Mouse (Mus musculus) gastrocnemius, postnatal 14 days (tissue): ENCODE measurements at regions not wholly inside any gene's neighbourhood (a gene's known extent, or its start where the extent isn't known, plus 50 kb on each side); places are given as distances from the start of the nearest gene placed in this dataset.
A peak's percentile ranks its signal among the peaks of the same experiment; 100 is the strongest.

Experiments used
- DNase-seq: peaks from one replicate; pipeline ENCODE4 v3.0.0; 2021; ENCODE audit warnings: mixed read lengths
- intact Hi-C: fragments of 180-260 bp; cut with DNase I; formaldehyde crosslinking; loops from one replicate; pipeline ENCODE4 v1.15.1; 2025; ENCODE audit warnings: low total_unique reads

GRCm38 (mm10) chr13:44108695-44109094 is 324.1 kb downstream of the Cd83 start:
- intact Hi-C loops, result no loop called here
- no peak for DNase-seq

GRCm38 (mm10) chr13:44113043-44113442 is 328.5 kb downstream of the Cd83 start:
- intact Hi-C loops, result no loop called here
- DNase-seq, result no peak

GRCm38 (mm10) chr13:44114856-44115255 is 330.3 kb downstream of the Cd83 start:
- no peak for DNase-seq
- intact Hi-C loops, result no loop called here

GRCm38 (mm10) chr13:44117841-44118240 is 333.3 kb downstream of the Cd83 start:
- intact Hi-C loops, result no loop called here

GRCm38 (mm10) chr13:44118846-44119245 is 334.3 kb downstream of the Cd83 start:
- intact Hi-C loops, result no loop called here
- DNase-seq, result no peak

More at GRCm38 (mm10) chr13:44117841-44118240, 333.3 kb downstream of the Cd83 start:
- no peak for DNase-seq

- DNase-seq, result no peak
- intact Hi-C loops, result no loop called here
These were observed 336.7 kb downstream of the Cd83 start for GRCm38 (mm10) chr13:44121241-44121671.

- intact Hi-C loops, result no loop called here
- DNase-seq, result no peak
These were observed 337.4 kb downstream of the Cd83 start for GRCm38 (mm10) chr13:44121932-44122331.

GRCm38 (mm10) chr13:44126198-44126597 is 341.6 kb downstream of the Cd83 start:
- DNase-seq, result no peak
- intact Hi-C loops, result no loop called here

- no peak for DNase-seq
- intact Hi-C loops, result no loop called here
These were observed 344.1 kb downstream of the Cd83 start for GRCm38 (mm10) chr13:44128506-44129274.

- intact Hi-C loops, result no loop called here
- DNase-seq, result no peak
These were observed 347.3 kb downstream of the Cd83 start for GRCm38 (mm10) chr13:44131916-44132315.

- no peak for DNase-seq
- intact Hi-C loops, result no loop called here
These were observed 347.9 kb downstream of the Cd83 start for GRCm38 (mm10) chr13:44132510-44132909.

GRCm38 (mm10) chr13:44133436-44133835 is 348.9 kb downstream of the Cd83 start:
- intact Hi-C loops, result no loop called here
- peak; percentile 41 for DNase-seq

- no peak for DNase-seq
- intact Hi-C loops, result no loop called here
These were observed 356.6 kb downstream of the Cd83 start for GRCm38 (mm10) chr13:44141181-44141580.

- intact Hi-C loops, result no loop called here
These were observed 360.9 kb downstream of the Cd83 start for GRCm38 (mm10) chr13:44145441-44145840.

GRCm38 (mm10) chr13:44147841-44148240 is 363.3 kb downstream of the Cd83 start:
- DNase-seq, result no peak
- intact Hi-C loops, result no loop called here

More at GRCm38 (mm10) chr13:44145441-44145840, 360.9 kb downstream of the Cd83 start:
- no peak for DNase-seq

GRCm38 (mm10) chr13:44149499-44149898 is 364.9 kb downstream of the Cd83 start:
- intact Hi-C loops, result no loop called here
- no peak for DNase-seq

GRCm38 (mm10) chr13:44151526-44151925 is 367.0 kb downstream of the Cd83 start:
- no peak for DNase-seq
- intact Hi-C loops, result no loop called here

- no peak for DNase-seq
- intact Hi-C loops, result no loop called here
These were observed 368.4 kb downstream of the Cd83 start for GRCm38 (mm10) chr13:44152806-44153613.

- intact Hi-C loops, result no loop called here
- no peak for DNase-seq
These were observed 369.2 kb downstream of the Cd83 start for GRCm38 (mm10) chr13:44153784-44154183.

GRCm38 (mm10) chr13:44155956-44156355 is 371.4 kb downstream of the Cd83 start:
- no peak for DNase-seq
- intact Hi-C loops, result no loop called here

GRCm38 (mm10) chr13:44156546-44156945 is 372.0 kb downstream of the Cd83 start:
- DNase-seq, result no peak
- intact Hi-C loops, result no loop called here
